Mouse (Mus musculus): ENCODE measurements around the gene Zp2. TPM values are rescaled to one million over a fixed set of nuclear protein-coding genes. Genes with fewer than 3 reads are reported as not detected.

Zp2 gene
- total and polyA plus RNA-seq, 3 experiments = 0.04 TPM; not detected in 2

- TF ChIP-seq ELF1 (IDR thresholded peaks at IDR 0.05; ENCODE audit: low read depth, low read length) (no peak), MAFK (IDR thresholded peaks at IDR 0.05; ENCODE audit: insufficient replicate concordance, low read length) (no peak), CTCF (conservative IDR thresholded peaks at IDR 0.05 in 1 of 2, IDR thresholded peaks at IDR 0.05 in 1 of 2; ENCODE audit: low read depth in 2 of 2, low read length in 2 of 2) (no peak), NRF1 (IDR thresholded peaks at IDR 0.05; ENCODE audit: low read depth, low read length) (no peak), BHLHE40 (IDR thresholded peaks at IDR 0.05; ENCODE audit: low read depth, low read length) (no peak), POLR2AphosphoS2 (IDR thresholded peaks at IDR 0.05; ENCODE audit: low read depth, low read length) (no peak), USF1 (IDR thresholded peaks at IDR 0.05; ENCODE audit: low read depth, low read length) (no peak), RAD21 (IDR thresholded peaks at IDR 0.05; ENCODE audit: low read depth, low read length) (no peak), KAT2A (IDR thresholded peaks at IDR 0.05; ENCODE audit: insufficient replicate concordance, low read length) (no peak), TCF12 (IDR thresholded peaks at IDR 0.05; ENCODE audit: low read depth, low read length) (no peak), NELFE (IDR thresholded peaks at IDR 0.05; ENCODE audit: low read depth, low read length) (no peak), HCFC1 (IDR thresholded peaks at IDR 0.05; ENCODE audit: low read depth, low read length) (no peak), ZC3H11A (IDR thresholded peaks at IDR 0.05; ENCODE audit: low read depth, low read length) (no peak), RCOR1 (conservative IDR thresholded peaks at IDR 0.05; ENCODE audit: low read depth, low read length) (no peak), ZNF384 (IDR thresholded peaks at IDR 0.05; ENCODE audit: low read depth, low read length) (no peak), MAX (IDR thresholded peaks at IDR 0.05; ENCODE audit: low read length) (no peak), MAZ (IDR thresholded peaks at IDR 0.05; ENCODE audit: low read depth, low read length) (no peak)
- dilution Hi-C loops (cut with MboI; ENCODE audit: extremely low pct_ligation_motif_present, extremely low pct_unique_long_range_greater_than_20kb, low sequenced_read_pairs) = no loop called here
- Histone ChIP-seq H3K27ac (ENCODE audit: insufficient read depth, low read depth) (no peak overlapping the region), H3K4me1 (ENCODE audit: control insufficient read depth in 1 of 2, insufficient read depth in 2 of 2) (no peaks in the 10 kb centered on the region), H3K4me2 (ENCODE audit: insufficient read depth, low read depth, poor library complexity, severe bottlenecking) (no peak overlapping the region), H3K27me3 (replicated peaks) (peaks cover 2% of the 10 kb centered on the region), H3K9ac (ENCODE audit: insufficient read depth, low read depth) (no peak overlapping the region), H3K4me3 (replicated peaks in 1 of 3; ENCODE audit: low read depth in 2 of 3, low read length in 2 of 3, poor library complexity in 1 of 3) (no peak overlapping the region), H3K9me3 (replicated peaks; ENCODE audit: low read length) (no peaks in the 10 kb centered on the region), H3K36me3 (replicated peaks in 1 of 2; ENCODE audit: control insufficient read depth in 1 of 2, insufficient read depth in 1 of 2, low read length in 1 of 2) (no peaks in the 10 kb centered on the region), H3K79me2 (replicated peaks; ENCODE audit: control insufficient read depth, extremely low read depth, insufficient read depth, poor library complexity, severe bottlenecking) (no peaks in the 10 kb centered on the region)
- no peak for DNase-seq (ENCODE audit: extremely low read depth)
- in situ Hi-C loops (cut with MboI; ENCODE audit: low pct_ligation_motif_present, low pct_unique_long_range_greater_than_20kb, low sequenced_read_pairs) = no loop called here
Observed at GRCm38 (mm10) chr7:120182891-120183290, 37.8 kb upstream of the Zp2 start.

GRCm38 (mm10) chr7:120181401-120182230 is 36.5 kb upstream of the Zp2 start:
- dilution Hi-C loops (cut with MboI; ENCODE audit: extremely low pct_ligation_motif_present, extremely low pct_unique_long_range_greater_than_20kb, low sequenced_read_pairs) = no loop called here
- Histone ChIP-seq H3K79me2 (replicated peaks; ENCODE audit: control insufficient read depth, extremely low read depth, insufficient read depth, poor library complexity, severe bottlenecking) (no peaks in the 10 kb centered on the region), H3K4me2 (ENCODE audit: insufficient read depth, low read depth, poor library complexity, severe bottlenecking) (no peak overlapping the region), H3K4me1 (ENCODE audit: control insufficient read depth in 1 of 2, insufficient read depth in 2 of 2) (no peaks in the 10 kb centered on the region), H3K36me3 (replicated peaks in 1 of 2; ENCODE audit: control insufficient read depth in 1 of 2, insufficient read depth in 1 of 2, low read length in 1 of 2) (no peaks in the 10 kb centered on the region), H3K9ac (ENCODE audit: insufficient read depth, low read depth) (no peak overlapping the region), H3K27me3 (replicated peaks) (peaks cover 2% of the 10 kb centered on the region), H3K4me3 (replicated peaks in 1 of 3; ENCODE audit: low read depth in 2 of 3, low read length in 2 of 3, poor library complexity in 1 of 3) (no peak overlapping the region), H3K9me3 (replicated peaks; ENCODE audit: low read length) (no peaks in the 10 kb centered on the region), H3K27ac (ENCODE audit: insufficient read depth, low read depth) (no peak overlapping the region)
- in situ Hi-C loops (cut with MboI; ENCODE audit: low pct_ligation_motif_present, low pct_unique_long_range_greater_than_20kb, low sequenced_read_pairs) = no loop called here
- DNase-seq (ENCODE audit: extremely low read depth) = no peak
- no peak for TF ChIP-seq MEF2A (IDR thresholded peaks at IDR 0.05; ENCODE audit: borderline replicate concordance, low read depth, low read length)
- TF ChIP-seq NRF1 (IDR thresholded peaks at IDR 0.05; ENCODE audit: low read depth, low read length) = no peak
- TF ChIP-seq MYC (IDR thresholded peaks at IDR 0.05; ENCODE audit: low read depth, low read length) = no peak
- TF ChIP-seq IRF4 (IDR thresholded peaks at IDR 0.05; ENCODE audit: low read depth, low read length) = no peak
- TF ChIP-seq ETS1 (conservative IDR thresholded peaks at IDR 0.05; ENCODE audit: low read depth, low read length) = no peak
- no peak for TF ChIP-seq POLR2A (IDR thresholded peaks at IDR 0.05; ENCODE audit: low read depth, low read length)
- no peak for TF ChIP-seq SMC3 (IDR thresholded peaks at IDR 0.05; ENCODE audit: low read depth, low read length)
- no peak for TF ChIP-seq USF2 (conservative IDR thresholded peaks at IDR 0.05; ENCODE audit: low read depth, low read length)
- TF ChIP-seq RCOR1 (conservative IDR thresholded peaks at IDR 0.05; ENCODE audit: low read depth, low read length) = no peak
- no peak for TF ChIP-seq ZNF384 (IDR thresholded peaks at IDR 0.05; ENCODE audit: low read depth, low read length)
- no peak for TF ChIP-seq CHD2 (IDR thresholded peaks at IDR 0.05; ENCODE audit: low read length)
- no peak for TF ChIP-seq KAT2A (IDR thresholded peaks at IDR 0.05; ENCODE audit: insufficient replicate concordance, low read length)
- no peak for TF ChIP-seq TCF12 (IDR thresholded peaks at IDR 0.05; ENCODE audit: low read depth, low read length)

All from CH12.LX (cell line).